Mouse (Mus musculus) lung, adult 18-20 months (tissue): Measurements from ENCODE around the gene Scrg1.
A peak's percentile ranks its signal among the peaks of the same experiment; 100 is the strongest.

ENCODE experiments used
- DNase-seq, 2 experiments: peaks; one replicate each; pipeline ENCODE4 v3.0.0; 2022; ENCODE audit warnings: mixed read lengths in 2 of 2

Scrg1 gene

GRCm38 (mm10) chr8:57457152-57457551 lies 1.4 kb downstream of the Scrg1 start:
- no peak for DNase-seq

GRCm38 (mm10) chr8:57457942-57458341 lies 2.2 kb downstream of the Scrg1 start:
- peak in 1 of 2 experiments; percentile 8 for DNase-seq

DNA sequence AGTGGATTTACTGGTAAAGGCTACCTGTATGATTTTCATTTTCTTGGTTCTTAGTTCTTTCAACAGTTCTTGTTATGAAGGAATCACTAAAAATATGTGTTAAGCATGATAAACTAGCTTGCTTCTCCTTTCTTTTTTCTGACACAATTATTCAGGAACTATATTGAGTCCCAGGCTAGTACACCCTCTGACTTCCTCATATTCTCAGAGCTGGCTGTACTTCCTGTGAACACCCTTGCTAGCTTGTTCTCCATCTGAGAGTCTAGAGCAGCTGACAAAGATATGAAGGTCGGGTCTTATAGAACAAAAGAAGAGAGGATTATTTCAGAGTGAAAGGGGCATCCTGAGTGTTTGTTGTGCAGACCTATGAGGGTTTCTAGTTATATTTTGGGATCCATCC lies 7.1 kb downstream of the Scrg1 start:
- DNase-seq = no peak

DNA sequence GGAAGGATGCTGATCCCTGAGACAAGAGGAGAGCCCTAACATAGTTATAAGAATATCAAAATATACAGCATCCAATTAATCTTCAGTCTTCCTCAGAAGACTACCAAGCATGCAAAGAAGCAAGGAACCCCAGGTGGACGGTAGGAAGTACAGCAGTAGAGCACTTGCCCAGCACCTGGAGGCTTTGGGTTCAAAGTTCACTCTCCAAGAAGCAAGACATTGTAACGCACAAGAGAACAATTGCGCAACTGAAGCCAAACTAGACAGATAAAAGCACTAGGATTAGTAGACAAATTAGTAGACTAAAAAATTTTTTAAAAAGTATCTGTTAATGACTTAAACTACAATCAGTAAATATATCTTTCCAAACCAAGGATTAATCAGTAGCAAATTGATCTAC lies 8.0 kb downstream of the Scrg1 start:
- no peak for DNase-seq

GRCm38 (mm10) chr8:57468624-57469023 lies 12.9 kb downstream of the Scrg1 start:
- peak; percentile 73 to 81 for DNase-seq

GRCm38 (mm10) chr8:57470863-57471262 lies 15.1 kb downstream of the Scrg1 start:
- no peak for DNase-seq

DNA sequence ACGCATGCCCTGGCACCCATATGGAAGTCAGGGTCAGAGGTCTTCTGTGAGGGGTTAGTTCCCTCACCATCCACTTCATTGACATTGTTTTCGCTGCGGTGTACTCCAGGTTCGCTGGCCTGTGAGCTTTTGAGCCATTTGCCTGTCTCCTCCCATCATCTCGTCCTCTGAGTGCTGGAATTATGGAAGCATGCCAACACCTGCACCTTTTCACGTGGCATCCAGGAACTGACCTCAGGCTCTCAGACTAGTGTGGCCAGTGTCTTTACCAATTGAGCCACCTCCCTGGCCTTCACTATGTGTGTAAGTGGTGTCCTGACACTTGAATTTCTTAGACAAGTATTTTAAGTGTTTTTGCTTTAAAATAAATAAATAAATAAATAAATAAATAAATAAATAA lies 18.0 kb downstream of the Scrg1 start:
- DNase-seq = peak; percentile 22 to 44

GRCm38 (mm10) chr8:57478406-57478805 lies 22.7 kb downstream of the Scrg1 start:
- no peak for DNase-seq

DNA sequence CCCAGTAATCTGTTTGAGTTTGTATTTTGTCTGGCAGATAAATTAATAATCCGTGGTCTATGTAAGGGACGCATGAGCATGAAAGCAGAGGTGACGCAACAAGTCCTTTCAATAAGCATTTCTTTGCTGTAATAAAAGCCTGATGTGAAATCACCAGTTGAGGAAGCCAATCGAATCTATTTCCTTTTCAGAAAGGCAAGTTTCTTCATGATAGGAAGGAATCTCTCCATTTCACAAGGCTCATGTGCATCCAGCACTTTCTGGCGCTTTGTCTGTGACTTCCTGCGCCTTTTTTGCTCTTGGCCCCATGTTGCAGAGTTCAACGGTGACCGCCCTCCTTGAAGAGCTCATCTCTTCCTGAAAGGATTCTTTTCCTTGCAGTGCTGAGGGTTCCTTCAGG lies 24.0 kb downstream of the Scrg1 start:
- no peak for DNase-seq

GRCm38 (mm10) chr8:57480606-57481005 lies 24.9 kb downstream of the Scrg1 start:
- no peak for DNase-seq

DNA sequence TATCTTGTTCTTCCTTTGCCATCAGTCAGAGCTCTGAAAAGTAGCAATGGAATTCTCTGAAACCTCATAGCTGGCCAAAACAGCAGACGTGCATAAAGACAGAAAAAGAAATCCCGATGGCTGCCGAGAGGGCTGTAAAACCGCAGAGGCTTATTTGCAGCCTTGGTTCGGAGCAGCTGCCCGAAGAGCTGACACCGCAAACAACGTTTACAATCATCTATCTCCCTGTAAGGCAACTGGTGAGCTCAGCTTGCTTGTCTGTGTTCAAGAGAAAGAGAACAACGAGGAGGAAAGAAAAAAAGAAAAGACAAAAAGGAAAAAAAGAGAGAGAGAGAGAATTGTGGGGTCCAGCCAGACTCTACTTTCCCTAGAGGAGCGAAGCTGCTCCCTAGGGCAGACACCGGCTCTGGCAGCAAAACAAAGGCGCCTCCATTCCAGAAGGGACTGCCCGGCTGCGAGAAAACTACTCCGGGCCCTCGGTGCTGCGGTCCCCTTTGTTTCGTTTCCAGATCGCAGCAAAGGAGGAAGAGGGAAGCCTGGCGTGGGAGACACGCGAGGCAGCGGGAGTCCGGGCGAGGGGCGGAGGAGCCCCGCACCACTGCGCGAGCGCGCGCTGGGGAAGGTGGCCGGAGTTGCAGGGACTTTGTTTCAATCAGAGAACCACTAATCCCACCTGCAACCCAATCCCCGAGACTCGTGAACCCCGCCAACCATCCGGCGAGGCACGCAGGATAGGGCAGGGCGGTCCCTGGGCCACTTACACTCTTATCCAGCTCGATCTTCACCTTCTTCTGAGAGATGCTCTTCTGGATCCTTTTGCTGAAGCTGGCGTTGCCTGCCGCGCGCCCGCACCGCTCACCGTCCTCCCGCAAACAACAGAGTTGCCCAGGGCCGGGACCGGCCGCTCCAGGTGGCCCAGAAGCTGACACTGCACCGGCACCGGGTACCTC lies 31.0 kb downstream of the Scrg1 start:
- peak; percentile 38 to 44 for DNase-seq

DNA sequence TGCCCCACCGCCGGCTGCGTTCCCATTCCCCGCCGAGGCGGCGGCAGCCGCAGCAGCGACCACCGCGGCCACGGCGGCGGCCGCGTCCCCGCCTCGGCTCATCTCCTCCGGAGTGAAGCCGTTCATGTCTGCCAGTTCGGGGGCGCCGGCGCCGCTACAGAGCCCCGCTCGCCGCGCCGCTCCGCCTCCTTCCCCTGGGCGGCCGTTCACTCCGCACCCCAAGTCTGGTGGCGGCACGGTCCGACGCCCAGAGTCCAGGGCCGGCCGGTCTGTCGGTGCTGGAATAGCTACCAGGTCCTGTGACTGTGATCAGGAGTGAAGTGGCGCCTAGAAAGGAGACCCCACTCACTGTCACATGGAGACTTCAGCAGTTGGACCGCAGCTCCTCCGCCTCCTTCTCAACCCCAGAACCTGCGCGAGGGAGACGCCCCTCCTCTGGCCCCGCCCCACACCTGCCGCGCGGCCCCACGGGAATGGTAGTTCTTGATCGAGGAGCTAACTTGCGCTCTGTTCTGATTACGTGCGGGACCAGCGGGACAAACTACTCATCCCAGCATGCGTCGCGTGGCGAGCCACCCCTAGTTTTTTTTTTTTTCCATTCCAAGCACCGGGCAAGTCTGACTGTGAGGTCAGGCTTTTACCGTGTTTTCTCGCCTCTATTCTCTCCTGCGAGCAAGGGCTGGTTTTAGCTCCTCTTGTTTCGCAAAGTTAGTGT lies 31.9 kb downstream of the Scrg1 start, which contains the start of gene Sap30:
Gene Sap30, minus strand, starts transcription at position 420 of the 715 bp plus-strand sequence.
- DNase-seq = peak; percentile 99

DNA sequence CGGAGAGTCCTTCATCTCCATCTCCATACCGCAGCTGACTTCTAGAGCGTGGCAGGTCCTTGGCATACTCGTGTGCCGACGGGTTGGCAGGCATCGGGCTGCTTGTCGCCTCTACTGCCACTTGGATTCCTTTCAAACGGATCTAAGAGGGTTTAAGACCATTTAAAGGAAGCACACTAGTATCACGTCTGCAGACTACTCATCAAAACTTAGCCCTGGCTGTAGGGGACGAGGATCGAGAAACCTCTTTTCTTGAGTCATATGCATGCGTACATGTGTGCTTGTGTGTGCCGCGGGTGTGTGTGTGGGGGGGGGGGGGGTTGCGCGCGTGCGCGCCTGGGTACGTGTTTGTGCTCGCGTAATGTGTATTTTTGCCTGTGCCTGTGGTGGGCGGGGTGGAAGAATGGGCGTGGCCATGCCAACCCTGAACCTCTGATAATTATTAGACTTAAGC lies 32.6 kb downstream of the Scrg1 start:
- peak; percentile 75 to 78 for DNase-seq

DNA sequence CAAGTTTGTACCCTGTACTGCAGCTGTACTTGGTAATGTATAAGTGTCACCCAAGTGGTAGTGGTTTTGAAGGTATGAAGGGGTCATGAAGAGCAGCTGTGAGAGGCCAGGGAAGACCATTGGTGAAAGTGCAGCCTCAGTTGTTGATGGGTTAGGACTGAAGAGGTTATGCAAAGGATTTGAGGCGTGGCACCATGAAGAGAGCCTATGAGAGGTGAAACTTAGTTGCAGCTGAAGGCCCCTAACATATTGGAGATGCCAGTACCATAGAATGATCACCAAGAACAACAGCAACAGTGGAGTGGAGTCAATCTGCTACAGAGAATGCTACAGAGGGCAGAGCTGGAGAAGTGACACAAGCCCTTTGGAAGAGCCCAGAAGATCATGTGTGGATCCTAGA lies 33.6 kb downstream of the Scrg1 start:
- DNase-seq = no peak

DNA sequence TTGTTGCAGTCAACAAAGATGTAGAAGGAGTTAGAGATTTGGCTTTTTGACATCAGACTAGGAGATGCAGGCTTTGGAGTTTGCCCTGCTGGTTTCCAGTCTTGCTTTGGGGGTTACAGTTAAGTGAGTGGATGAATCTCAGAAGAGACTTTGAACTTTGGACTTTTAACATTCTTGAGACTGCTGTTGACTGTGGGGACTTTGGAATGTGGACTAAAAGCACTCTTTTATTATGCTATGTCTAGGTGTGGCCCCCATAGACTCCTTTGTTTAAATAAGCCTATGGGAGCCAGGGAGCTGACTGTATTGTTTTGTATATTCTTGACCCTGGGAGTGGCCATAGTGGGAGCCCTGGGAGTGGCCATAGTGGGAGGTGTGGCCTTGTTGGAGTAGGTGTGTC lies 34.2 kb downstream of the Scrg1 start:
- no peak for DNase-seq

DNA sequence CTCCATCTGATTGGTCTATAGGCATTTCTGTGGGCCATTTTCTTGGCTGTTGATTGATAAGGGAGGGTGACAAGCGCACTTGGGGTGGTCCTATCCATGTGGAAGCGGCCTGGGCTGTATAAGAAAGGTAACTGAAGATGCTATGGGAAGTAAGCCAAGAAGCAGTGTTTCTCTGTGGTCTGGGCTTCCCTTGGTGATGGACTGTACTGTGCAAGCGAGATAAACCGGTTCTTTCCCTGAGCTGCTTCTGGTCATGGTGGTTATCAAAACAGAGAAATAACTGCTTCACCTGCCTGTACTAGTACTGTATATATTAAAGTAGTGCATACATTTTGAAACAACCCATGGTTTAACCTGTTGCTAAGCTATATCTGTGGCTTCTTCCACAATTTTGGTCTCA lies 36.1 kb downstream of the Scrg1 start:
- no peak for DNase-seq

DNA sequence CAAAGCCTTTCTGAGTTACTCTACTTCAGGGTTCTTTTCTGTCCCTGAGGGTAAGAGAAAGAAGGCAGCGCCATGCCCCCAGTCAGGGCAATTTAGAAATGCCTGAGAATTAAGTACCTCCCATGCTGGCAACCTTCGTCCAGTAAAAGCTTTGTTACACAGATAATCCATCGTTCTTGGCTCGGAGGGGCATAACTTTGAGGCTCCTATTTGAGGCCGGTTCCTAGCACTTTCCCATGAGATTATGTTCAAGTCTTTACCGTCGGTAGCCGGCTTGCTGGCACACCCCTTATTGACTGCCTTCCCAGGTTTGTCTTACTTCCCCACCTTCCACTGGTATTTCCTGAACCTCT lies 42.7 kb downstream of the Scrg1 start:
- DNase-seq = no peak

GRCm38 (mm10) chr8:57498847-57499511 lies 43.3 kb downstream of the Scrg1 start:
- peak; percentile 32 to 53 for DNase-seq

GRCm38 (mm10) chr8:57503641-57504040 lies 47.9 kb downstream of the Scrg1 start:
- DNase-seq = peak; percentile 50 to 51

GRCm38 (mm10) chr8:57505500-57505899 lies 49.8 kb downstream of the Scrg1 start:
- peak in 1 of 2 experiments; percentile 17 for DNase-seq

GRCm38 (mm10) chr8:57507556-57508063 lies 51.9 kb downstream of the Scrg1 start:
- no peak for DNase-seq

DNA sequence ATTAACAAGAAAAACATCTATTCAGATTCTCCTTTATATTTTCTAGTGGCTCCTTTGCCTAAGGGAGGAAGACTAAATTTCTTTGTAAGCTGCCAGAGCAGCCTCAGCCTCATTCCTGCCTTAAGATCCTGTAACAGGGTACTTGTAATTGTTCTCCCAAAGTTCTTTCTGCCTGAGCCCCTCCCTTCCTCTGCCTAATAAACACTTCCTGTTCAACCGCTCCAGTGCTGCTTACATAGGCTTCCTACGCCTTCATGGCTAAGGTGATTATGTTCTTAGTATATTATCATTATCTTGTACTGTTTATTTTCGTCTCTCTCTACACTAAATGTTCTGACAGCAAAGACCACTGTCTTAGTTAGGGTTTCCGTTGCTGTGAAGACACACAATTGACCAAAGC lies 52.9 kb downstream of the Scrg1 start:
- DNase-seq = peak in 1 of 2 experiments; percentile 46

GRCm38 (mm10) chr8:57510791-57511315 lies 55.1 kb downstream of the Scrg1 start:
- DNase-seq = peak in 1 of 2 experiments; percentile 7
